Mouse (Mus musculus) splenic B cell, adult 2 months (primary cell): ENCODE data around the gene Ccdc173.
A peak's percentile ranks its signal among the peaks of the same experiment; 100 is the strongest.

Experiments used
- DNase-seq: peaks from one replicate; pipeline ENCODE4 v3.0.0-alpha.2; 2011; ENCODE audit warnings: low read depth, low spot score
- H3K27me3 ChIP-seq: 2 replicates; pipeline ENCODE4 v1.6.1; 2012; ENCODE audit warnings: mild to moderate bottlenecking, low read length, moderate library complexity, mixed read lengths; ENCODE audit not compliant: control insufficient read depth, poor library complexity, insufficient read depth, severe bottlenecking
- H3K36me3 ChIP-seq: 2 replicates; pipeline ENCODE4 v1.6.1; 2012; ENCODE audit warnings: mild to moderate bottlenecking, low read length, moderate library complexity, mixed read lengths; ENCODE audit not compliant: control insufficient read depth, poor library complexity, insufficient read depth, severe bottlenecking

The Ccdc173 gene

DNA sequence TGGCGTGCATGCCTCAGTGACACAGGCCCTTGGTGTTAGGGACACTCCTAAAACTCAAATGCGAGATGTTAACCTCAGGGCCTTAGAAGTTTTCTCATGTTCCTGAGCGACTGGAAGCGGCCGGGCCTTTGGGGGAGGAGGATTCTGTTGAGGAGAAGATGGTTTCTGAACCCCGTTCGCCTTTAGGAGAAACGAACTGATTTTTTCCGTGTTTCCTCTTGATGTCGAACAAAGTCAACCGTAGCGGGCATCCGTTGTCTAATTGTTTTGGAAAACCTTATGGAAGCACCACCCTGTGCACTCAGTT, 65.9 kb downstream of the Ccdc173 start:
- no peaks in the 10 kb centered on the region for H3K36me3 ChIP-seq
- DNase-seq: no peak
- H3K27me3 ChIP-seq: no peaks in the 10 kb centered on the region

DNA sequence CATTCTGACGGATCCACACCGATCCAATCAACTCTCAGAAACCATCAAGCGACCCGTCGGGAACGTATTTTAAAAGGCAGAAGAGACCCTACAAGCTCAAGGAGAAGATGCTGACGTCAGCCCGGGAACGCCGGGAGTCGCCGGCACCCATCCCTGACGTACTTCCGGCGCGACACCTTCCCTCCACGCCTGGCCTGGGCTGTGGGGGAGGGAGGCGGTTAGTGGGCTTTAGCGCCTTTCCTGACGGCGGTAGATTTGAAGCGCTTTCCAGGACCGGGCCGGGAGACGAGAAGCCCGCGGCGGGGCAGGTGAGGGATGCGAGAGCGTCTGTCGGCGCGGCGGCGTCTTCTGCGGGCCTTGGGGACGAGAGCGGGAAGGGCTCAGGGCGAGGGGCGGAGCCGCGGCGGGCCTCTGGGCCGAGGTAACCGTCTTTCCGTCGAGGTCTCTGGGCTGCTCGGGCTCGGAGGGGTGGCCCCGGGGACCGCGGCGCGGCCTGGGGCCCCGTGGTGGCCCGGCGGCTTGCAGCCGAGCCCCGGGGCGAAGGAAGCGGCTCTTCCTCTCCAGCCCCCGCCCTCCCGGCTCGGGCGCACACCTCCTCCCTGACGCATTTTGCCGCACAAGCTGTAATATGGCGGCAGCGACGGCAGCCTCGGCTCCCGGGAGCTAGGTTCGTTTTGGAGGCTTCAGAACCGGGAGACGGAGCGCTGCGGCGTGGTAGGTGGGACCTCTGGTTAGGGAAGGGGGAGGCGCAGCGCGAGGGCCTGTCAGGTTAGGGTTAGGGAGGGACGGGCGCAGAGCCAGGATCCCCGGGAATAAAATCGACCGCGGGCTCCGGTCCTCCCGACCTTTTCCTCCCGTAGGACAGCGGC, 66.5 kb downstream of the Ccdc173 start:
- H3K36me3 ChIP-seq: no peaks in the 10 kb centered on the region
- DNase-seq: peak; percentile 91
- H3K27me3 ChIP-seq: no peaks in the 10 kb centered on the region

DNA sequence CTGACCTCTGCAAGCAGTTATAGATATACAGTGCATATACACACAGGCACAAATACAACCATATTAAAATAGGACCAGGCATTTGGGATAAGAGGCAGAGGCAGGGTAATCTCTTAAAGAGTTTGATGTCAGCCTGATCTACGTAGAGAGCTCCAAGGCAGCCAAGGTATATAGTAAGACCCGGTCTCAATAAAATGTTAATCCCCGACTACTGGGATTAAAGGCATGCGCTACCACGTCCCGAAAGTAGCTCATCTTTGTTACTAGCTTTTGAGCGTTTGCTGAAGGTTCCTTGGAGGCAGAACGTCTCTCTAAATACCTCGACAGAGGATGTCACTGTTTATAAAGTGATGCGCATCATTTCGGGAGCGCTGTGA, 67.1 kb downstream of the Ccdc173 start, which contains the start of gene Ppig:
Gene Ppig (plus strand): TSS at position 273 of the 377 bp plus-strand sequence.
- DNase-seq: no peak
- Histone ChIP-seq H3K36me3 (no peaks in the 10 kb centered on the region), H3K27me3 (no peaks in the 10 kb centered on the region)

DNA sequence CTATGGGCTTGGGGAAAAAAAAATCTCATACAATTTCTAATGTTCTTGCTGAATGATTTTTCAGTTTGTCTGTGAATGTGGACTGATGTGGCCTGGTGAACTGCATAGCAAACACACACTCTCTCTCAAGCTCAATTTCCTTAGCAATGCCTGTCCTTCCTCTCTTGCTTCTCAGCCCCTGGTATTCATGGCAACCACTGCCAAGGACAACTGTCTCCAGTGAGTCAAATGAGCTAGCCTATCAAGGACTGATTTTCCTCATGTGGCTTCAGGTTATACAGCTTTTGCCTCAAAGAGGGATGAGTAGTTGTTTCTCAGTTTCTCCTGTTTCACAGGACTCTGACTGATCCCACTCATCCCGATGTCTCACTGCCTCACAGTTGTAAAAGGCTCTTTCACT, 70.3 kb downstream of the Ccdc173 start:
- no peaks in the 10 kb centered on the region for H3K27me3 ChIP-seq
- no peak for DNase-seq
- no peaks in the 10 kb centered on the region for H3K36me3 ChIP-seq

DNA sequence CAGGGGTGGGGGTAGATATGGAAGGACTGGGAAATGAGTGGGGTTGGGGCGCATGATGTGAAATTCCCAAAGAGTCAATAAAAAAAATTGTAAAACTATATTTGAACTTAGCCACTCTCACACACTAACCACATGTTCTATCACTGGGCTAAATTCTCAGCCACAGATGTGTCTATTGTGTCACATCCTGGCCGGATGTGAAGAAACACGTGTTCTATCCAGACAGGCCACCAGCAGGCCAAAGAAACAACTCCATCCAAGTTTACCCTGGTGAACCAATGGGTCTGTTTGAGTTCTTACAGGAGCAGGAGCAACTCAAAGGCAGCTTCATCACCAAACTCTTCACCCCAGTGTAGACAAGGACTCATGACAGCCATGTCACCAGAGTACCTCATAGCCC, 72.9 kb downstream of the Ccdc173 start:
- no peaks in the 10 kb centered on the region for H3K27me3 ChIP-seq
- no peaks in the 10 kb centered on the region for H3K36me3 ChIP-seq
- DNase-seq: no peak

DNA sequence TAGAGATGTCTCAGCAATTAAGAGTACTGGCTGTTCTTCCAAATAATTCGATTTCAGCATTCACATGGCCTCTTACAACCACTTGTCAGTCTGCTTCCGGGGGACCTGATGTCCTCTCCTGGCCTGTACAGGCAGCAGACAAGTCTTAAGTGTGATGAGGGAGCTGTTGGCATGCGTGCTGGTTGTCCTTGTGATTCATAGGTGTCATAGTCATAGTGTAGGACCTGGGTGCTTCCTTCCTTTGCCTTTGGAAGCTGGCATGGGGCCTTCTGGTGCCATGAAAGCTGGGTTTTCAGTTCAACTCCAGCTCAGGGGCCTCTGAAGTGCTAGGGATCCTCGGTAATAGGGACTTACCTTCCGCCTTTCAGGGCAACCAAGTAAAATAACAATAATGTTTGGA, 75.2 kb downstream of the Ccdc173 start:
- Histone ChIP-seq H3K36me3 (no peaks in the 10 kb centered on the region), H3K27me3 (no peaks in the 10 kb centered on the region)
- DNase-seq: no peak

DNA sequence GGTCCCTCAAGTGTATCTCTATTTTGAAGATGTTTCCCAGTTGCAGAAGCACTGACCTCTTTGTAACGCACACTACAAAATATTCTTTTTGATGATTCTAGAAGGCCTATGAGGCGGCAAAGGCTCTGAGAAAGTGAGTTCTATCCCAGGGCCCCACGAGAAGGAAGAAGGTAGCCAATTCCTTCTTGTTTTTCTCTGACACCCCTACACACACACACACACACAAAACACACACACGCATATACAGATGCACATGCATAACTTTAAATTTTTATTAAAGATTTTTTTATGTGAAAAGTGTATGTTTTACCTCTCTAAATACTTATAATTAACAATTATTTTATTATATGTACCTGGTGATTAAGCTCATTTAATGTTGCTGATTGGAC, 75.8 kb downstream of the Ccdc173 start:
- Histone ChIP-seq H3K36me3 (no peaks in the 10 kb centered on the region), H3K27me3 (no peaks in the 10 kb centered on the region)
- DNase-seq: no peak

DNA sequence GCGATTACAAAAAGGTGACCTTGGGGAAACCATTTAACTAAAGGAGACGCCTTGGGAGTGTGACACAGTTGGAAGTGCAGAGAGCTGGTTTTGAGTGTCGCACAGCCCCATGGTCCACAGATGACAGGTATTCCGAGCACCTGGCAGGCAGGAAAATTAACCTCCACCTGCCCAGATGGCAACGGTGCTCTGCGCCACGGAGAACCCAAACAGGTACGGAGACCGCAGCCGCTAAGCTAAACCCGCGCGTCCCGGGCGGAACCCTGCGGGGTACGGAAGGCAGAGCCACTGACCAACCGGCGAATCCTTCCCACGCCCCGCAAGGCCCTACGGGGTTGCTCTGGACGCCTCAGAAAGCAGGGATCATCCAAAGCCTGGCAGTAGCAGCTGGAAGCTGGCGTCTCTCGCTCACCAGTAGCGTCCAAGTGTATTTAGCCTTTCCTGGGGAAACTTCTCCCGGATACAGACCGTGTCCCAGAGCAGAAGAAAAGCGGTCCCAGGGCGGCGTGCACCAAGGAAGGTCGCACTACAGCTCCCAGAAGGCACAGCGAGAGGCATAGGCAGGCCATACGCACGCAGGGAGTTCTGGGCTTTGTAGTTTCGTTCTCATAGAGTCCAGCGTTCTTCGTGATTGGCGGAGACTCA, 76.3 kb downstream of the Ccdc173 start, which contains the start of gene Fastkd1:
Gene Fastkd1 (minus strand): TSS at position 536 of the 645 bp plus-strand sequence.
- Histone ChIP-seq H3K27me3 (no peaks in the 10 kb centered on the region), H3K36me3 (no peaks in the 10 kb centered on the region; the same call in 1 of the 2 replicates)
- peak; percentile 86 for DNase-seq

DNA sequence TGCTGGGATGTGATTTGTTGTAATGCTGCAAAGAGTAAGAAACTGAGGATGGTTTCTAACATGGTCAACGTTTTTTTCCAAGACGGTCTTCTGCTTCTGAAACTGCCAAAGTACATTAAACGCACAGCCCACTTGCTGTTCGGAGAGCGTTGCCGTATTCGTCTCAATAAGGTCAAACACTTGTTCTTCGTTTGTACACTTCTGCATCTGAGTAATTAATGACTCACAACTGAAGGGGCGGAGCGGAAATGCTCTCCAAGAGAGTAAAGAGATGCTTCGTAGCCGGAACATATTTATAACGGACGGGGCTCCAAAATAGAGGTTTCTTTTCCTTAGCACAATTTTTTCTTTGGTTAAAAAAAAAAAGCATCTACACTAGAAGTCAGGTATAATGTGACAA, 77.2 kb downstream of the Ccdc173 start:
- H3K36me3 ChIP-seq: peaks cover 2% of the 10 kb centered on the region; the same call in 1 of the 2 replicates
- no peaks in the 10 kb centered on the region for H3K27me3 ChIP-seq
- no peak for DNase-seq
